ENCODE assay signal across 10 mouse cellular contexts in genomic region chr7:136689579-136689978, GRCm38 (mm10).
DNase-seq lines count a peak whose midpoint lies in the region; ATAC-seq lines count a peak whose summit lies in the region.
"Had no signal": no experiment of that assay in that cellular context is flagged by ENCODE, and none has a peak within 500 bp of the region (broad histone marks: within the 10 kb centered on the region; RNA-seq: fewer than 3 reads in every experiment).

No protein-coding gene starts in this region.

- peaks cover 11% of the 10 kb centered on the region for H3K4me1 ChIP-seq in heart, embryonic 10.5 days
- peaks cover 10% of the 10 kb centered on the region for H3K4me1 ChIP-seq in hindbrain, embryonic 15.5 days (replicated peaks)
- H3K4me1 ChIP-seq in midbrain, embryonic 15.5 days = peaks cover 21% of the 10 kb centered on the region

- no peak for ATAC-seq in hindbrain, embryonic 15.5 days (ENCODE audit: low FRiP score, low read depth)
- ATAC-seq in midbrain, embryonic 15.5 days (replicated peaks) = no peak

- no peaks in the 10 kb centered on the region for H3K36me3 ChIP-seq in heart, embryonic 10.5 days
- H3K36me3 ChIP-seq in hindbrain, embryonic 15.5 days = no peaks in the 10 kb centered on the region
- H3K36me3 ChIP-seq in midbrain, embryonic 15.5 days (replicated peaks) = no peaks in the 10 kb centered on the region

- no peaks in the 10 kb centered on the region for H3K9me3 ChIP-seq in heart, embryonic 10.5 days
- H3K9me3 ChIP-seq in hindbrain, embryonic 15.5 days = no peaks in the 10 kb centered on the region
- no peaks in the 10 kb centered on the region for H3K9me3 ChIP-seq in midbrain, embryonic 15.5 days

- 26% methylated on average over 6 of the region's 6 CpGs for WGBS in heart, embryonic 10.5 days
- WGBS in hindbrain, embryonic 15.5 days = 31% methylated on average over 6 of the region's 6 CpGs
- 31% methylated on average over 6 of the region's 6 CpGs for WGBS in midbrain, embryonic 15.5 days

- no peak overlapping the region for H3K9ac ChIP-seq in hindbrain, embryonic 15.5 days
- no peak overlapping the region for H3K9ac ChIP-seq in midbrain, embryonic 15.5 days

- H3K27me3 ChIP-seq in heart, embryonic 10.5 days (ENCODE audit: insufficient read depth, poor library complexity, severe bottlenecking) = peaks cover 21% of the 10 kb centered on the region
- no peaks in the 10 kb centered on the region for H3K27me3 ChIP-seq in hindbrain, embryonic 15.5 days
- H3K27me3 ChIP-seq in midbrain, embryonic 15.5 days (replicated peaks) = no peaks in the 10 kb centered on the region

- H3K27ac ChIP-seq in heart, embryonic 10.5 days = no peak overlapping the region
- no peak overlapping the region for H3K27ac ChIP-seq in hindbrain, embryonic 15.5 days (replicated peaks)
- no peak overlapping the region for H3K27ac ChIP-seq in midbrain, embryonic 15.5 days

- H3K4me3 ChIP-seq in heart, embryonic 10.5 days = peak overlapping the region; percentile 42
- H3K4me3 ChIP-seq in hindbrain, embryonic 15.5 days = no peak overlapping the region
- no peak overlapping the region for H3K4me3 ChIP-seq in midbrain, embryonic 15.5 days

- H3K4me2 ChIP-seq in hindbrain, embryonic 15.5 days = peak overlapping the region; percentile 40
- H3K4me2 ChIP-seq in midbrain, embryonic 15.5 days = peak overlapping the region; percentile 43; the same call in 1 of the 2 replicates

- peak; percentile 25 for DNase-seq in kidney, adult 11 months
- DNase-seq in kidney, adult 18-20 months = no peak
- no peak for DNase-seq in heart, embryonic 10.5 days (ENCODE audit: low spot score)
- DNase-seq in right cerebral cortex, adult 2 months (ENCODE audit: low spot score in 2 of 2) = no peak
- no peak for DNase-seq in testis, postnatal 10 days (ENCODE audit: low spot score)
- DNase-seq: cerebellum, postnatal 10 days; right cerebral cortex, adult 18-20 months; thymus, adult 18-20 months had no signal
